Mouse (Mus musculus) layer of hippocampus, adult 2 months (tissue): ENCODE measurements around the gene Plin5. TPM values are rescaled to one million over a fixed set of nuclear protein-coding genes. Genes with fewer than 3 reads are reported as not detected.

Source experiments
- DNase-seq, 2 experiments: peaks; one replicate each; pipeline ENCODE4 v3.0.0; 2022; ENCODE audit warnings: low spot score in 2 of 2
- H3K27ac ChIP-seq: fragments of 200-600 bp; 2 replicates; pipeline ENCODE4 v1.8.1; 2022
- H3K4me3 ChIP-seq: fragments of 200-600 bp; 2 replicates; pipeline ENCODE4 v1.8.1; 2022; ENCODE audit warnings: mild to moderate bottlenecking
- CTCF ChIP-seq: fragments of 200-600 bp; conservative IDR thresholded peaks from 2 replicates; pipeline ENCODE4 v1.8.1; 2022; ENCODE audit warnings: antibody characterized with exemption, mild to moderate bottlenecking, moderate library complexity
- total RNA-seq, 2 experiments: library from RNA; stranded (reverse); gene quantifications; 2 replicates each; pipeline ENCODE4 v1.2.3; 2021

Gene Plin5
- total RNA-seq, 2 experiments from 2014 or later: 0.54 to 0.76 TPM

DNA sequence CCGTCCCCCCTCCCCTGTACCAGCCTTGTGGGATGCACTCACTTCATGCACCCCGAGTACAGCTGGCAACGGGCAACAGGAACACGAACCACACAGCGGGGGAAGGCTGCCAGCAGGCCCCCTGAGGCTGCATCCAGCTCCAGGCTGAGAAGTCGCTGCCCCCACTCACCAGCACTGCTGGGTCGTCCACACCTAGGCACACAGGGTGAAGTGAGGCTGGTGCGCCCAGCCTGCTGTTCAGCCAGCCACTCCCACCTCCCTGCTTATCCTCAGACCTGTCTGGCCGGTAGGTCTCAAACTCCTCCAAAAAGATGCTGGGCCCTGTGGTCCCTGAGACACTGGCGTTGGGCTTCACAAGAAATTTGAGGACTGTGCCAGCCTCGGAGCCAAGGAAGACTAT lies 8.8 kb upstream of the Plin5 start:
- DNase-seq: no peak
- Histone ChIP-seq H3K27ac (no peak overlapping the region), H3K4me3 (no peak overlapping the region)
- no peak for TF ChIP-seq CTCF

DNA sequence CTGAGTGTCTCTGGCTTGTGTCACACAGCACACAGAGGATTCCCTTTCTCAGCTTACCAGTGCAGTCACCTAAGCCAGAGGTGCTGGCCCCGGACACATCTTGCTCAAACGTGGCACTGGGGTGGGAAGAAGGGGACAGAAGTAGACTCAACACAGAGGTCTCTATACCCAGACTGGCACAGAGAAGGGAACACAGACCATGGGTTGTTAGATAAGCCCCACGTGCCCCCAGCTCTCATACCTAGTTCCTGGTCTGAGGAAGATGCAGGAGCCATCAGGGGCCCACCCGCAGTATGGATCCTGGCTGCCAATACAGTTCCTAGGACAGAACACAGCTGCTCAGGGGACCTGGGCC lies 7.9 kb upstream of the Plin5 start:
- no peak overlapping the region for H3K4me3 ChIP-seq
- no peak for TF ChIP-seq CTCF
- DNase-seq: no peak
- H3K27ac ChIP-seq: no peak overlapping the region

- TF ChIP-seq CTCF: peak; percentile 88
- Histone ChIP-seq H3K27ac (peak overlapping the region; percentile 4; the same call in 1 of the 2 replicates), H3K4me3 (no peak overlapping the region; the same call in 1 of the 2 replicates)
- peak in 1 of 2 experiments; percentile 71 for DNase-seq
Observed at GRCm38 (mm10) chr17:56124377-56125275, 7.2 kb upstream of the Plin5 start.

GRCm38 (mm10) chr17:56123681-56124340 lies 6.4 kb upstream of the Plin5 start:
- DNase-seq: no peak
- no peak overlapping the region for H3K27ac ChIP-seq
- no peak for TF ChIP-seq CTCF
- H3K4me3 ChIP-seq: no peak overlapping the region

DNA sequence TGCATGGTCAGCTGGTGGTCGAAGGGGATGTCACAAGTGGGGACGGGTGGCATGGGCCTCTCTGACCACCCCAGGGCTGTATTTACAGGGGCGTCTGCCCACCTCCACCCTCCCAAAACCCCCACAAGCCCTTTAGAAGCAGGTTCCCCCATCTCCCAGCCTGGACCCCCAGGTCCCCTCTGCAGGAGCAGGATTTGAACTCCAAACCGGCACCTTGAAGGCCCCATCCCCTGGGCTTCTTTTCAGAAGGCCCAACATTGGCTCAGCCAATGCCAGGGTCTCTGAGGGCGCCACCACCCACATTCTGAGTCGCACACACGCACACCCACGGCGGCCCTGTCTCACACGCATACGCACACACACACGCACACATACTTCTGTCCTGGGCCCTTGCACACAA lies 5.8 kb upstream of the Plin5 start:
- no peak overlapping the region for H3K27ac ChIP-seq
- no peak for TF ChIP-seq CTCF
- no peak for DNase-seq
- H3K4me3 ChIP-seq: no peak overlapping the region

- no peak for TF ChIP-seq CTCF
- H3K4me3 ChIP-seq: no peak within 1 kb of the TSS
- no peak for DNase-seq
- no peak within 1 kb of the TSS for H3K27ac ChIP-seq
Observed at GRCm38 (mm10) chr17:56121826-56122225, 4.4 kb upstream of the Plin5 start, which contains the start of gene Lrg1. Gene Lrg1 (minus strand): TSS chr17:56122001.

DNA sequence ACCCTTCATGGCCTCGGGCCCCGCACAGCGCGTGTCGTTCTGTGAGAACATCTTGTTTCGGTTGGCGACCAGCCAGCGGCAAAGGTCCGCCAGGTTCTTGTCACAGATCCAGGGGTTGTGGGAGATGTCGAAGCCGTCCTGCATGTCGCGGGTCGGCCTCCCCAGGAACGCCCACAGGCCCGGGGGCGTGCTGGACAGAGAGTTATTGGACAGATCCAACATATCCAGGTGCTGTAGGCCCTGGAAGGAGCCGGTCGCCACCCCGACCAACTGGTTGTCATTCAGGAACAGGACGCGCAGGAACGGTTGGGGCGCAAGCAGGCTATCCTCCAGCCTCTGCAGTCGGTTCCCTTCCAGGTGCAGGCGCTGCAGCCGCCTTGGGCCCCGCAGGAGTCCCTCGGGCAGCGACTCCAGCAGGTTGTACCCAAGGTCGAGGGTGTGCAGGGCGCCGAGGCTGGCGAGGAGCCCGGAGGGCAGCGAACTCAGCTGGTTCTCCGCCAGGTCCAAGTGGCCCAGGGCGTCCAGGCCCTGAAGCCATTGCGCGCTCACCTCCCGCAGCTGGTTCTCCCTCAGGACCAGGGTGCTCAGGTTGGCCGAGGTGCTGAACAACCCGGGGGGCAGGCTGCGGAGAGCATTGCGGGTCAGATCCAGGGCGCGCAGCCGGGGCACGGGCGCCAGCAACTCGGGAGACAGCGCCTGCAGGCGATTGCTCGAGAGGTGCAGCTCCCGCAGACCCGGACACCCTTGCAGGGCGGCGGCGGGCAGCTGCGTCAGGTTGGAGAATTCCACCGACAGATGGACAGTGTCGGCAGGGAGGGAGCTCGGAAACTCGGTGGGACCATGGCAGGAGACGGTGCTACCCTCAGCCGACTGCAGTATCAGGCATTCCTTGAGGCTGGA lies 2.8 kb upstream of the Plin5 start:
- peak overlapping the region; percentile 20 for H3K4me3 ChIP-seq
- H3K27ac ChIP-seq: no peak overlapping the region
- no peak for DNase-seq
- no peak for TF ChIP-seq CTCF

DNA sequence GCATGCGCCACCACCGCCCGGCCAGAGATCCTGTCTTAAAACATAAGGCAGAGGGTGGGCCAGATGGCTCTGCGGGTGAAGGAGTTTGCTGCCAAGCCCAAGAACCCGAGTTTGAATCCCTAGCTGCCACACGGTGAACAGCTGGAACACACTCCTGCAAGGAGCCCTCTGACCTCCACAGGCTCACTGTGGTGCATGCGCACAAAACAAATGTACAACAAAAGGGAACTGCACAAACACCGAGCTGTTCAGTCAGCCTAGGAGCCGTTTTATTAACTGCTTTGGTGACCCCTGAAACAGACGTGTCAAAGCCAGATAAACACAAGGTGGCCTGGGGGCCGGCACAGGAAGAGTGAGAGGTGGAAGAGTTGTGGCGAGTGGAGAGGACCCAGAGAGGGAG lies 2.0 kb upstream of the Plin5 start:
- H3K27ac ChIP-seq: no peak overlapping the region
- no peak overlapping the region for H3K4me3 ChIP-seq
- no peak for DNase-seq
- TF ChIP-seq CTCF: no peak

DNA sequence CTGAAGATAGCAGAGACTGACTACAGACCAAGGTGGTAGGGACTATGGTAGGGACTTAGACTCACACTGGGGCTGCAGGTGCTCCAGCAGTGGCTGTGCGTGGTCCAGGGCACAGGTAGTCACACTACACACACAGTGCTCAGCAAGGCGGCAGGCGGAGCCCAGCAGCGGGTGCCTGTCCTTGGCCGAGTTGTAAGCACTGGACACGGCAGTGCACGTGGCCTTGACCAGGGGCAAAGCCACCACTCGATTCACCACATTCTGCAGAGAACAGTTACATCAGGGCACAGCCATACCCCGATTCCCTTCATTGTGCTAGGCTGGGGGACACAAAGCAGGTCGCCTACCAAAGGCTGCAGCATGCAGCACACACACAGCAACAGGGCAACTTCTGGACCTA lies 1.2 kb downstream of the Plin5 start:
- no peak overlapping the region for H3K27ac ChIP-seq
- TF ChIP-seq CTCF: no peak
- DNase-seq: no peak

DNA sequence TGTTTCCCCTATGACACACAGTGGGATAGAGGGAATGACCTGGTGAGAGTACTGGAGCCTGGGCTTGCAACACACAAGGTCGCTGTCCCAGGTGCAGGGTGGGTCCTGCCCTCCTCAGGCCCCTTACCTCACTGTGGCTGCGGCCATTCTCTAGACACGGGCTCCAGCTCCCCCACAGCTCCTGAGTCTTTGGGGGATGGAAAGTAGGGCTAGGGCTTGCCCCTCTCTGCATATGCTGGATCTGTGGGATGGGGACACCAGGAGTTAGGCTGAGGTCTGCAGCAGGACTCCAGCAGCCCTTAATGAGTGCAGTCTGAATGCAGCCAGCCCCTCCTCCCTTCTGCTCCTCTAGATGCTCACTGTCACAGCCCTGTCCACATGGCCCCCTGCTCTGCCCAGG lies 4.7 kb downstream of the Plin5 start:
- H3K4me3 ChIP-seq: no peak overlapping the region
- DNase-seq: no peak
- no peak for TF ChIP-seq CTCF
- H3K27ac ChIP-seq: no peak overlapping the region

More for the DNA sequence above, 1.2 kb downstream of the Plin5 start:
- H3K4me3 ChIP-seq: no peak overlapping the region

DNA sequence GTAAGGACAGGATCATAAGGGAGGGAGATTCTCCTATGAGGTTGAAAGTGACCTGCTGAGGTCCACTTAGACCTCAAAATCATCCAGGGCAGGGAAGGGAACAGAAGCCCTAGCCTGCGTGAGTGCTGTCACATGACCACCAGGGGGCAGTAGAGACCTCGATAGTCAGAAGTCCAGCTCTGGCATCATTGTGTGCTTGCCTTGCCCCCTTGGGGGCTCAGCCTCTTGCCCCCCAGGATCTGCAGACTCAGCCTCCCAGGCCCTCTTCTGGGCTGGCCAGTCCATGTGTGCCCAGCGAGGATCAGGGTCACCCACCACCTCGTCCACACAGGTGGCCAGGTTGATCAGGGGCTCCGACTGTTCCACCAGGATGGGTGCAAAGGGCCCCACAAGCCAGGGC lies 5.5 kb downstream of the Plin5 start:
- peak in 1 of 2 experiments; percentile 70 for DNase-seq
- no peak overlapping the region for H3K4me3 ChIP-seq
- H3K27ac ChIP-seq: no peak overlapping the region
- peak; percentile 95 for TF ChIP-seq CTCF

DNA sequence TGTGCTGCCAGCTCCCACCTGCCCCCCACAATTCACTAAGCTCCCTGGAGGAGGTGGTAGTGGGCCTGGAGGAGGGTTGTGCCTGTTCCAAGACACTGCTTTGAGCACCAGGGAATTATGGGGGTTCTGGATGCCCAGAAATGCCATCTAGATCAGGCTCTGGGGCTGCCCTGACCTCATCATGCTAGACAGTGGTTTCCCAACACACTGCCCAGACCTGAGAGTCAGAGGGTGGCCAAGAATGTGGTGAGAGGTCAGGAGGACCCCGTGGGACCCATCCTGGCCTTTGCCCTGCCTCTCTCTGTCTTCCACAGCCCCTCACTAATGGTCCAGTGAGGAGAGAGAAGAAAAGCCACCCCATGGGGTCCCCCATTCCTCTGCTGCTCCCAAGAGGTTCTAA lies 6.4 kb downstream of the Plin5 start:
- DNase-seq: no peak
- H3K4me3 ChIP-seq: no peak overlapping the region
- peak overlapping the region; percentile 90 for H3K27ac ChIP-seq
- TF ChIP-seq CTCF: no peak

DNA sequence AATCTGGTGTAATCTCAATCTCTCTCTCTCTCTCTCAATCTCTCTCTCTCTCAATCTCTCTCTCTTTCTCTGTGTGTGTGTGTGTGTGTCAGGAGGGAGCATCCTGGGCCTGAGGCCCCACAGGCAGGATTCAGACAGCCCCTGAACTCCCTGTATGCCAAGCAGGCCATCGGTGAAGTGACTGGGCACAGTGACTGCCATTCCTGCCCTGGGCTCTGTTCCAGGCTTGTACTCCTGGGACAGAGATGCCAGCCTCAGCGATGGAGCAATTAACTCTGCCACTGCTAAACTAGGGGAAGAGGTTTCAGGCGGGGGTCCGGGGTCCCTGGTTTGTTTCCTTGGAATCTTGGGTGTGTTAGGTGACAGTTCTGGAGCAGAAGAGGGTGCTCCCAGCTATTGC lies 6.8 kb downstream of the Plin5 start:
- no peak for TF ChIP-seq CTCF
- Histone ChIP-seq H3K4me3 (no peak overlapping the region), H3K27ac (peak overlapping the region; percentile 90)
- no peak for DNase-seq
